Mouse (Mus musculus): ENCODE measurements at regions not wholly inside any gene's neighbourhood (a gene's known extent, or its start where the extent isn't known, plus 50 kb on each side); places are given as distances from the start of the nearest gene placed in this dataset.
A peak's percentile ranks its signal among the peaks of the same experiment; 100 is the strongest.

DNA sequence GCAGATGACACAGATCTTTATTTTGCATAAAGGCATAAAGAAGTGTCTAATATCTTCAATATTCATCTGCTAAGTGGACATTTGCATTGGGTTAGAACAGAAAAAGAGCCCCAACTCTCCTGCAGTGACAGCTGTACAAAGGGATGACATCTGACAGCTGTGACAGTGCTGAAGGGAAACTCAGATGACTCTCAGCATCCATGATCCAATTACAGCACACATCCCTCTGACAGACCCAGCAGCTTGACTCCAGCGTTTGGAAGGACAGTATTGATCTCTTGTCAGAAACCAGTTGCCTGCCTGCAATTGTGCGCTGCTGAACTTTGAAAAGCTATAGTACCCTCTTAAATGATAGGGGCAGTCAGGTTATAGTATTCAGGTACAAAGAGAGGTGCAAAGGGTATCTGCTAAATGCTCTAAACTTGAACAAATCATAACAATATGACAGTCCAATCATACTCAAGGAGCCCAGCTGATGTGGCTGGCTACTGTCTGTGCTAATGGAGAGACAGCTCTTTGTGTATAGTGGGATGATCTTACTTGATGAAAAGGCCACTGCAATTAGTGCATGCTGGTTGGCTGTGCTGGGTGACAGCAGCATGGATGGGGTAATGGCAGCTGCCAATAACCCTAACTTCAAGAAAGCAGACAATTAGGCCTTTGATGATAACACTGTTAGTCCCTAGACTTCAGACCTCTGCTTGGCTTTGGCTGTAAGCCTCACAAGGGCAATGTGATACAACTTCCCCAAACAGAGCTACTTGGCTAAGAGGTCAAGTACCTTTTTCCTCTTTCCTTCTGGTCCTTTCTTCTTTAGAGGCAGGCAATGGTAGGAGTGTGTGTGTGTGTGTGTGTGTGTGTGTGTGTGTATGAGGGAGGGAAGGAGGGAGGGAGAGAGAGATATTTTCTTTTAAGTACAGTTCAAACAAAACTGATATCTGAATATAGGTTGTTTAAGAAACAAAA lies 662.9 kb downstream of the Nr4a2 start:
- 48% methylated on average over 2 of the region's 2 CpGs for whole genome bisulfite sequencing
- Histone ChIP-seq H3K27ac (replicated peaks) (no peak overlapping the region), H3K4me1 (peaks cover 13% of the 10 kb centered on the region; the same call in 1 of the 2 replicates)

DNA sequence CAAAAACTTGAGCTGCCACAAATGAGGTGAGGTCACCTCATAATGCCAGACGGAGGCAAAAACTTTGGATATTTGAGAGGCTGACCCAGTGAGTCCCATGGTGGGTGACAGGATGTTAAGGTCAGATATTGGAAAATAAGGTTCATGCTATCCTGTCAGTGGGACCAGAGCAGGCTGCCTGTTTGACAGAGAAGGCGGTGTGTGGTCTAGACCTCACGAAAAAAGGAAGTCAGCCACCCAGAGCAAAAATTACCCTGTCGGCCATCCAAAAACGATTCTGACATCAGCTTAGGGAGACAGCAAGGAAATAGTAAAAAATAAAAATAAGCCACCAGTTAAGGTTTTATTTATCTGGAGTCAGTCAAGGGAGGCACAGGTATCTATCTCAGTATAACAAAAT lies 664.4 kb downstream of the Nr4a2 start:
- no peaks in the 10 kb centered on the region for H3K9me3 ChIP-seq
- DNase-seq (ENCODE audit: low spot score), result no peak
- peaks cover 21% of the 10 kb centered on the region for H3K4me1 ChIP-seq
- no peaks in the 10 kb centered on the region for H3K27me3 ChIP-seq (replicated peaks; ENCODE audit: low read depth, poor library complexity, severe bottlenecking)
- no peak overlapping the region for H3K4me3 ChIP-seq
- H3K36me3 ChIP-seq (replicated peaks), result no peaks in the 10 kb centered on the region
- WGBS, result 49% methylated on average over 5 of the region's 5 CpGs
- no peak overlapping the region for H3K27ac ChIP-seq (replicated peaks)

More for the DNA sequence above, 662.9 kb downstream of the Nr4a2 start:
- no peak overlapping the region for H3K4me3 ChIP-seq
- no peaks in the 10 kb centered on the region for H3K36me3 ChIP-seq (replicated peaks)
- no peaks in the 10 kb centered on the region for H3K27me3 ChIP-seq (replicated peaks; ENCODE audit: low read depth, poor library complexity, severe bottlenecking)
- no peaks in the 10 kb centered on the region for H3K9me3 ChIP-seq
- DNase-seq (ENCODE audit: low spot score), result no peak

DNA sequence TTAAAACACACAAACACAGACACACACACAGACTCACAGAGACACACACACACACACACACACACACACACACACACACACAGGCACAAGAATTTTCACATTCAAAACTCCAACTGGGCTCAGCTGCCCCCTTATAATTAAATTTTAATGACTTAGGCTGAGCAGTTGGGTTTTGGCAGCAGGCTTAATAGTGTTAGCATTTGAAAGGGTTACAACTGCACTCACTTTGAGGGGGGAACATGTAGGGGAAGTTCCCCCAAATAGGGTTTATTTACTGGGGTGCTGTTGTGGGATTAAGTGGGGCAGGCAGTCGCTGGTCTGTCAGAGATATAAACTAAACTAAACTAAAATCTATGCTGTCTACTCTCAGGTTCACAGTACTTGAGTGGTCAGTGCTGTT lies 666.2 kb downstream of the Nr4a2 start:
- no peaks in the 10 kb centered on the region for H3K9me3 ChIP-seq
- 23% methylated on average over 1 of the region's 1 CpGs for WGBS
- H3K4me3 ChIP-seq, result no peak overlapping the region
- DNase-seq (ENCODE audit: low spot score), result no peak
- no peaks in the 10 kb centered on the region for H3K27me3 ChIP-seq (replicated peaks; ENCODE audit: low read depth, poor library complexity, severe bottlenecking)
- no peaks in the 10 kb centered on the region for H3K36me3 ChIP-seq (replicated peaks)
- H3K4me1 ChIP-seq, result peaks cover 21% of the 10 kb centered on the region
- no peak overlapping the region for H3K27ac ChIP-seq (replicated peaks)

DNA sequence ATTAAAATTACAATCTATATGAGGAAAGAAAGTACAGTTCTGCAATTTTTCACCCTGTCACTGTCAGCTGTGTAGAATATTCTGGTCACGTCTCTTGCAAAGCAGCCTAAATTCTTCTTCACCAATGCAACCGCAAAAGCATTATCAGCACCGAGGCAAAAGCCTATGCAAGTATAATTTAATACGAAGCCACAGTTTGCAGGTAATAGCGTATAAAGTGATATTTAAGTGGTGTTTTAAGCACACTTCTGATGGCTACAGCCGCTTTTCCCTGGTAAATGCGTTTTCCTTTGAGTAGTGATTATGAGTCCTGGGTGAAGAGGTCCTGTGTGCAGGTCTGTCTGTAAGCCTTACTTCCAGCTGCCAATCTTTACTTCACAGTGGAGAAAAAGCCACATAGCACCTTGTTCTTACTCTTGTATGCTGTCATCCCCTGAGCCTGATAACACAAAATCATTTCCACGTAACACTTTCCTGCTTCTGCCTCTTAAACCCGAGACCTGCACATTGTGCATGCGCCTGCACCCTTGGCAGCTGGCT lies 667.9 kb downstream of the Nr4a2 start:
- no peaks in the 10 kb centered on the region for H3K36me3 ChIP-seq (replicated peaks)
- WGBS, result 71% methylated on average over 10 of the region's 10 CpGs

DNA sequence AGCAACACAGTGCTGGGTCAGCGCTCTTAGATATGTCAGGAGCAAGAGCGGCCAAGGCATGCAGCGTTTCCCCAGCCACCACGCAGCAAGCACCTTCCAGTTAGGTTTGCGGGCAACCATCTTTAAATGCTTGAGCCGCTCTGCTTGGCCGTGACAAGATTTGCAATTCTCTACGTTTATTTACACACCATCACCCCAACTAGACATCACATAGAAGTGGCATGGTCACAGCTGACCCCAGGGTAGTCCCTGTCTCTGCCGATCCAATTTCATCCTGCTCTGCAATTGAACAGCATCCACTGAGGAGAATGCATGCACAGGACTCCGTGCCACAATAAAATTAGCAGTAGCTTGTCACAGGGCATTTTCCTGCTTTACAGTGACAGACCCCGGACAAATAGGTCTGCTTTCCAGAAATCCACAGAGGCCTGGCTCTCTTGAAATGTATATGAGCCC lies 669.2 kb downstream of the Nr4a2 start:
- DNase-seq (ENCODE audit: low spot score), result peak; percentile 40
- Histone ChIP-seq H3K9me3 (no peaks in the 10 kb centered on the region), H3K4me1 (peaks cover 18% of the 10 kb centered on the region), H3K4me3 (peak overlapping the region; percentile 46), H3K27me3 (replicated peaks; ENCODE audit: low read depth, poor library complexity, severe bottlenecking) (no peaks in the 10 kb centered on the region), H3K27ac (replicated peaks) (no peak overlapping the region), H3K36me3 (replicated peaks) (no peaks in the 10 kb centered on the region)
- 7% methylated on average over 11 of the region's 11 CpGs for WGBS

More for the DNA sequence above, 667.9 kb downstream of the Nr4a2 start:
- H3K4me3 ChIP-seq, result no peak overlapping the region
- no peak overlapping the region for H3K27ac ChIP-seq (replicated peaks)
- DNase-seq (ENCODE audit: low spot score), result no peak
- H3K9me3 ChIP-seq, result no peaks in the 10 kb centered on the region
- H3K27me3 ChIP-seq (replicated peaks; ENCODE audit: low read depth, poor library complexity, severe bottlenecking), result no peaks in the 10 kb centered on the region
- H3K4me1 ChIP-seq, result peaks cover 18% of the 10 kb centered on the region

DNA sequence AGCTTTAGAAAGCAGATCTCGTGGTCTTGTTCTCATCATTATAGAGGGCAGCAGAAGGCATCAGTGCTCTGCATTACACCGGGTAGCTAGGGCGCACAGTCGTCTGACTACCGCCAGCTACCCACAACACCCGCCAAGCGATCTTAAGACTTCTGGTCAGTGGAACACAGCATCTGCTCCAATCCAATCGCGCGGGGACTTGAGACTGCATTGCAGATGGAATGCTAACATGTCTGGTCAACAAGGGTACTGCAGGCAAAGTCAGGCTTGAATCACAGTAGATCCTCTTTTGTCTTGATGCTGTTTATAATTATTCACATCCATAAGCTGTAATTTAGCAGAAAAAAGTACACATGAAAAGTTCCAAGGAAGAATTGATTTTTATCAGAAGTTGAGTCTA lies 682.9 kb downstream of the Nr4a2 start:
- no peaks in the 10 kb centered on the region for H3K27me3 ChIP-seq (replicated peaks; ENCODE audit: low read depth, poor library complexity, severe bottlenecking)
- no peaks in the 10 kb centered on the region for H3K4me1 ChIP-seq
- H3K4me3 ChIP-seq, result no peak overlapping the region
- H3K9me3 ChIP-seq, result no peaks in the 10 kb centered on the region
- H3K36me3 ChIP-seq (replicated peaks), result no peaks in the 10 kb centered on the region
- no peak overlapping the region for H3K27ac ChIP-seq (replicated peaks)
- no peak for DNase-seq (ENCODE audit: low spot score)
- 77% methylated on average over 10 of the region's 10 CpGs for WGBS
